11 mouse cellular contexts compared by ENCODE assay signal in the genomic region with DNA sequence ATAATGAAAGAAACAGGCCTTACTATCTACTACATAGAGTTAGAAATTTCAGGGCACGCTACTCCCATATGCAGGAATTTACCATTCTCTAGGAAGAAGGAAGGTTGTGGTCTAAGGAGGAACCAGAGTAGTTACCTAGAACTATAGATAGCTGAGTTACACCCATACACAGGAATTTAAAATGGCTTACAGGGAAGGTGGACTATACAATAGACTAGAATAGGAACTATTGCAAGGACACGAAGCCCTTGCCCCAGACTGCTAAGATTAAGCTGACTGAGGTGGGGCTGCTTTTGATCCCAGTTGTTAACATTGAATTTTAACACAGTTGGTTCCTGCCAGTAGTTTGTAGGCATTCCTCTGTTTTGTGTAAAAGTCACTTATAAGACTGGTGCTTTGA.
"Had no signal": no experiment of that assay in that cellular context is flagged by ENCODE, and none has a peak within 500 bp of the region (broad histone marks: within the 10 kb centered on the region; RNA-seq: fewer than 3 reads in every experiment).

No protein-coding gene starts in this region.

- DNase-seq: retina, postnatal 1 day; right cerebral cortex, adult 18-20 months; right cerebral cortex, postnatal 14 days; right cerebral cortex, postnatal 25 days; right cerebral cortex, postnatal 4 days; spleen, adult 18-20 months; thymus, adult 2 months; thymus, postnatal 14 days; thymus, postnatal 25 days; thymus, postnatal 36 days; thymus, postnatal 4 days had no signal
